11 mouse cellular contexts compared by ENCODE assay signal in genomic region chr5:72225056-72225455, GRCm38 (mm10). TPM values are rescaled to one million over a fixed set of nuclear protein-coding genes. Genes with fewer than 3 reads are reported as not detected.
DNase-seq lines count a peak whose midpoint lies in the region; ATAC-seq and TF ChIP-seq lines count a peak whose summit lies in the region.
"Had no signal": no experiment of that assay in that cellular context is flagged by ENCODE, and none has a peak within 500 bp of the region (broad histone marks: within the 10 kb centered on the region; RNA-seq: fewer than 3 reads in every experiment).

No protein-coding gene starts in this region.

- H3K27me3 ChIP-seq in heart, embryonic 13.5 days (replicated peaks): no peaks in the 10 kb centered on the region
- no peaks in the 10 kb centered on the region for H3K27me3 ChIP-seq in CH12.LX (replicated peaks)
- H3K27me3 ChIP-seq: embryonic facial prominence, embryonic 13.5 days; limb, embryonic 13.5 days had no signal

- H3K9me3 ChIP-seq in heart, embryonic 13.5 days: no peaks in the 10 kb centered on the region
- H3K9me3 ChIP-seq in CH12.LX (replicated peaks; ENCODE audit: low read length): no peaks in the 10 kb centered on the region
- H3K9me3 ChIP-seq: embryonic facial prominence, embryonic 13.5 days; limb, embryonic 13.5 days had no signal

- in situ Hi-C loops in CH12.LX (cut with MboI; ENCODE audit: low pct_ligation_motif_present, low pct_unique_long_range_greater_than_20kb, low sequenced_read_pairs): no loop called here

- dilution Hi-C loops in CH12.LX (cut with MboI; ENCODE audit: extremely low pct_ligation_motif_present, extremely low pct_unique_long_range_greater_than_20kb, low sequenced_read_pairs): no loop called here

- TF ChIP-seq RAD21 in CH12.LX (IDR thresholded peaks at IDR 0.05; ENCODE audit: low read depth, low read length): no peak

- DNase-seq in heart, adult 9 months (ENCODE audit: low spot score in 2 of 2): no peak
- DNase-seq in CH12.LX (ENCODE audit: extremely low read depth): peak; percentile 34
- no peak for DNase-seq in thymus, postnatal 14 days
- no peak for DNase-seq in spleen, postnatal 4 days (ENCODE audit: low spot score in 2 of 2)
- no peak for DNase-seq in thymus, postnatal 0 days (ENCODE audit: low spot score)
- DNase-seq: cerebellum, adult 18-20 months had no signal

- no peak overlapping the region for H3K4me3 ChIP-seq in heart, embryonic 13.5 days
- H3K4me3 ChIP-seq in CH12.LX (replicated peaks in 1 of 3; ENCODE audit: low read depth in 2 of 3, low read length in 2 of 3, poor library complexity in 1 of 3) (no peak overlapping the region), macrophage (ENCODE audit: inconsistent target) (no peak overlapping the region)
- H3K4me3 ChIP-seq: embryonic facial prominence, embryonic 13.5 days; limb, embryonic 13.5 days had no signal

- peaks cover 16% of the 10 kb centered on the region for H3K4me1 ChIP-seq in heart, embryonic 13.5 days
- H3K4me1 ChIP-seq in CH12.LX (ENCODE audit: control insufficient read depth in 1 of 2, insufficient read depth in 2 of 2): peaks cover 15 to 72% of the 10 kb centered on the region in 2 experiments
- H3K4me1 ChIP-seq: embryonic facial prominence, embryonic 13.5 days had no signal

- ATAC-seq in heart, embryonic 13.5 days (ENCODE audit: extremely low read depth, insufficient number of reproducible peaks, low FRiP score, low TSS enrichment): no peak
- peak; percentile 71 for ATAC-seq in common myeloid progenitor, adult 5-6 weeks (replicated peaks; ENCODE audit: low read depth, poor library complexity, severe bottlenecking)

- H3K27ac ChIP-seq in heart, embryonic 13.5 days (replicated peaks): peak overlapping the region; percentile 52; the same call in 1 of the 2 replicates
- no peak overlapping the region for H3K27ac ChIP-seq in CH12.LX (ENCODE audit: insufficient read depth, low read depth)
- peak overlapping the region; percentile 21; the same call in 1 of the 2 replicates for H3K27ac ChIP-seq in macrophage
- H3K27ac ChIP-seq: embryonic facial prominence, embryonic 13.5 days; limb, embryonic 13.5 days had no signal

- no peak overlapping the region for H3K9ac ChIP-seq in heart, embryonic 13.5 days
- no peak overlapping the region; the same call in 1 of the 2 replicates for H3K9ac ChIP-seq in CH12.LX (ENCODE audit: insufficient read depth, low read depth)
- H3K9ac ChIP-seq: embryonic facial prominence, embryonic 13.5 days; limb, embryonic 13.5 days had no signal

- 27% methylated on average over 7 of the region's 7 CpGs for WGBS in heart, embryonic 13.5 days
- 0% methylated on average over 6 of the region's 7 CpGs for WGBS in macrophage (ENCODE audit: missing documents)

- no peak for TF ChIP-seq CTCF in CH12.LX (conservative IDR thresholded peaks at IDR 0.05 in 1 of 2, IDR thresholded peaks at IDR 0.05 in 1 of 2; ENCODE audit: low read depth in 2 of 2, low read length in 2 of 2)

- TF ChIP-seq EP300 in CH12.LX (IDR thresholded peaks at IDR 0.05; ENCODE audit: low read length): no peak

- peaks cover 31% of the 10 kb centered on the region for H3K79me2 ChIP-seq in CH12.LX (replicated peaks; ENCODE audit: control insufficient read depth, extremely low read depth, insufficient read depth, poor library complexity, severe bottlenecking)
- H3K79me2 ChIP-seq in macrophage (ENCODE audit: inconsistent target): peaks cover 11% of the 10 kb centered on the region; the same call in 1 of the 2 replicates

- H3K4me2 ChIP-seq in heart, embryonic 13.5 days: peak overlapping the region; percentile 46
- peak overlapping the region; percentile 83 for H3K4me2 ChIP-seq in CH12.LX (ENCODE audit: insufficient read depth, low read depth, poor library complexity, severe bottlenecking)
- H3K4me2 ChIP-seq: embryonic facial prominence, embryonic 13.5 days; limb, embryonic 13.5 days had no signal

- H3K36me3 ChIP-seq in heart, embryonic 13.5 days: 0 out of 2 replicates have a peak, but pooled peaks cover 2% of the 10 kb centered on the region
- H3K36me3 ChIP-seq in CH12.LX (replicated peaks in 1 of 2; ENCODE audit: control insufficient read depth in 1 of 2, insufficient read depth in 1 of 2, low read length in 1 of 2) (peaks cover 12 to 39% of the 10 kb centered on the region in 2 experiments), macrophage (ENCODE audit: inconsistent target) (no peaks in the 10 kb centered on the region)
- H3K36me3 ChIP-seq: embryonic facial prominence, embryonic 13.5 days; limb, embryonic 13.5 days had no signal

- no peak for TF ChIP-seq POLR2A in CH12.LX (IDR thresholded peaks at IDR 0.05; ENCODE audit: low read depth, low read length)

TF ChIP-seq in CH12.LX, 34 proteins besides CTCF, POLR2A, EP300 and RAD21:
- TF ChIP-seq IRF4 (IDR thresholded peaks at IDR 0.05; ENCODE audit: low read depth, low read length) (0 out of 2 replicates have a peak, but pooled peaks have one; percentile 11), CHD2 (IDR thresholded peaks at IDR 0.05; ENCODE audit: low read length) (no peak), ZNF384 (IDR thresholded peaks at IDR 0.05; ENCODE audit: low read depth, low read length) (peak; percentile 70), ZMIZ1 (IDR thresholded peaks at IDR 0.05; ENCODE audit: low read depth, low read length) (no peak)

RNA-seq across cellular contexts. Expression of gene Commd8, which starts 57.1 kb away (rescaled TPM):
- 102 and 109 TPM in 2 replicates for polyA plus RNA-seq in heart, embryonic 13.5 days (2015; fragmentation: Nextera tagmentation; extraction: Ambion mirVana)
- total RNA-seq in CH12.LX (2012; rRNA removed): 38.5 and 51.2 TPM in 2 replicates
- total RNA-seq in CH12.LX (2014; rRNA removed): 106 and 134 TPM in 2 replicates
- polyA plus RNA-seq in CH12.LX (2012; ENCODE audit: insufficient read length, low read depth): 47.4 and 71.2 TPM in 2 replicates
- total RNA-seq in common myeloid progenitor, adult 5-6 weeks (2017): 53.5 and 66.8 TPM in 2 replicates
- total RNA-seq in macrophage (2018; cell fraction: chromatin; rRNA removed): 10 to 100 TPM; 16.9 to 62.7 (median 34.1) TPM
- total RNA-seq in macrophage (2018; cell fraction: cytosol; rRNA removed): 100 to 1,000 TPM in 12 of 26 experiments, 10 to 100 TPM in 14; 59.2 to 118 (median 98.0) TPM
- 10 to 100 TPM; 24.0 to 62.5 (median 41.5) TPM for total RNA-seq in macrophage (2018; cell fraction: nucleus; rRNA removed)
- polyA plus RNA-seq in macrophage (2018): 80.1 to 106 TPM (median 93.1 TPM) in 3 replicates
- polyA plus RNA-seq in thymus, postnatal 0 days (2015; fragmentation: Nextera tagmentation; extraction: Ambion mirVana): 159 and 167 TPM in 2 replicates
